Mouse (Mus musculus): ENCODE data around the gene Gm20388.

- TF ChIP-seq CTCF (IDR thresholded peaks at IDR 0.05; ENCODE audit: low read depth) (no peak), EP300 (IDR thresholded peaks at IDR 0.05; ENCODE audit: low read depth) (no peak)
These were observed 1169.3 kb downstream of the Gm20388 start for GRCm38 (mm10) chr8:121079944-121080343.

Measured in liver, embryonic 14.5 days (tissue).